Mouse (Mus musculus) induced T-regulatory cell, adult 2 months (primary cell): Measurements from ENCODE around the gene Larp1.

ENCODE experiments used
- DNase-seq: peaks from one replicate; pipeline ENCODE4 v3.0.0-alpha.2; 2012; ENCODE audit warnings: low read depth

Gene Larp1

GRCm38 (mm10) chr11:58003126-58003525, 5.7 kb upstream of the Larp1 start:
- no peak for DNase-seq

GRCm38 (mm10) chr11:58003734-58004133, 5.1 kb upstream of the Larp1 start:
- no peak for DNase-seq

- no peak for DNase-seq
Observed at GRCm38 (mm10) chr11:58005110-58005509, 3.8 kb upstream of the Larp1 start.

- DNase-seq, result no peak
Observed at GRCm38 (mm10) chr11:58008013-58008412, 851 bp upstream of the Larp1 start.

GRCm38 (mm10) chr11:58008437-58009050, 320 bp upstream of the Larp1 start:
- DNase-seq, result peak; percentile 95

GRCm38 (mm10) chr11:58009516-58010141, 765 bp downstream of the Larp1 start:
- peak; percentile 77 for DNase-seq

- DNase-seq, result peak; percentile 80
Observed at GRCm38 (mm10) chr11:58010226-58010781, 1.4 kb downstream of the Larp1 start.

GRCm38 (mm10) chr11:58010930-58011329, 2.1 kb downstream of the Larp1 start:
- DNase-seq, result peak; percentile 50

GRCm38 (mm10) chr11:58011813-58012212, 2.9 kb downstream of the Larp1 start:
- no peak for DNase-seq

- no peak for DNase-seq
Observed at GRCm38 (mm10) chr11:58012674-58013073, 3.8 kb downstream of the Larp1 start.

GRCm38 (mm10) chr11:58013100-58013499, 4.2 kb downstream of the Larp1 start:
- peak; percentile 55 for DNase-seq

GRCm38 (mm10) chr11:58014604-58015003, 5.7 kb downstream of the Larp1 start:
- DNase-seq, result no peak

GRCm38 (mm10) chr11:58015339-58015738, 6.5 kb downstream of the Larp1 start:
- DNase-seq, result no peak

GRCm38 (mm10) chr11:58016371-58016770, 7.5 kb downstream of the Larp1 start:
- no peak for DNase-seq

GRCm38 (mm10) chr11:58017422-58017821, 8.6 kb downstream of the Larp1 start:
- DNase-seq, result peak; percentile 60

GRCm38 (mm10) chr11:58018287-58018686, 9.4 kb downstream of the Larp1 start:
- DNase-seq, result peak; percentile 60

GRCm38 (mm10) chr11:58018701-58019100, 9.8 kb downstream of the Larp1 start:
- peak; percentile 69 for DNase-seq

GRCm38 (mm10) chr11:58021095-58021494, 12.2 kb downstream of the Larp1 start:
- no peak for DNase-seq

GRCm38 (mm10) chr11:58021618-58022017, 12.8 kb downstream of the Larp1 start:
- no peak for DNase-seq

GRCm38 (mm10) chr11:58024271-58024670, 15.4 kb downstream of the Larp1 start:
- DNase-seq, result no peak

GRCm38 (mm10) chr11:58024671-58025070, 15.8 kb downstream of the Larp1 start:
- DNase-seq, result no peak

- DNase-seq, result no peak
Observed at GRCm38 (mm10) chr11:58025881-58026280, 17.0 kb downstream of the Larp1 start.

GRCm38 (mm10) chr11:58026337-58026736, 17.5 kb downstream of the Larp1 start:
- DNase-seq, result no peak

GRCm38 (mm10) chr11:58026860-58027259, 18.0 kb downstream of the Larp1 start:
- no peak for DNase-seq
